Mouse (Mus musculus) midbrain, embryonic 15.5 days (tissue): Measurements from ENCODE around the gene Defb19. TPM values are rescaled to one million over a fixed set of nuclear protein-coding genes. Genes with fewer than 3 reads are reported as not detected.

Source experiments
- ATAC-seq: fragments of 200-750 bp; cut with Nextera tagmentation; replicated peaks from 2 replicates; pipeline ENCODE4 v1.8.0; 2017; ENCODE audit warnings: moderate TSS enrichment
- H3K27ac ChIP-seq: fragments of 300-500 bp; sonication (generic); 2 replicates; pipeline ENCODE4 v1.5.1; 2015; ENCODE audit warnings: mild to moderate bottlenecking, inconsistent platforms
- H3K27me3 ChIP-seq: fragments of 300-500 bp; sonication (generic); replicated peaks from 2 replicates; pipeline ENCODE4 v1.6.1; 2015; ENCODE audit warnings: inconsistent platforms
- H3K36me3 ChIP-seq: fragments of 300-500 bp; sonication (generic); replicated peaks from 2 replicates; pipeline ENCODE4 v1.6.1; 2015; ENCODE audit warnings: inconsistent platforms
- H3K4me1 ChIP-seq: fragments of 300-500 bp; sonication (generic); 2 replicates; pipeline ENCODE4 v1.6.1; 2015; ENCODE audit warnings: inconsistent platforms
- H3K4me2 ChIP-seq: fragments of 300-500 bp; sonication (generic); 2 replicates; pipeline ENCODE4 v1.6.1; 2015; ENCODE audit warnings: inconsistent platforms, mild to moderate bottlenecking, moderate library complexity
- H3K4me3 ChIP-seq: fragments of 300-500 bp; sonication (generic); 2 replicates; pipeline ENCODE4 v1.5.1; 2015; ENCODE audit warnings: mild to moderate bottlenecking, inconsistent platforms
- H3K9ac ChIP-seq: fragments of 300-500 bp; sonication (generic); 2 replicates; pipeline ENCODE4 v1.6.1; 2015; ENCODE audit warnings: mild to moderate bottlenecking, inconsistent platforms
- H3K9me3 ChIP-seq: fragments of 300-500 bp; sonication (generic); 2 replicates; pipeline ENCODE4 v1.6.1; 2016; ENCODE audit warnings: inconsistent platforms
- WGBS: fragments of 180-500 bp; shearing (Covaris S2); methylation state at CpG from one replicate; pipeline ENCODE4 v1.1.7; 2015; ENCODE audit warnings: mixed read lengths; 5-methylcytosine and 5-hydroxymethylcytosine counted together
- polyA plus RNA-seq: library from polyadenylated mRNA; unstranded; fragments of >200 nt; fragmentation: Nextera tagmentation; extraction: Ambion mirVana; gene quantifications from 2 replicates; pipeline ENCODE4 v1.2.1, GENCODE M21; 2015

The Defb19 gene
- polyA plus RNA-seq = not detected in 2 replicates

DNA sequence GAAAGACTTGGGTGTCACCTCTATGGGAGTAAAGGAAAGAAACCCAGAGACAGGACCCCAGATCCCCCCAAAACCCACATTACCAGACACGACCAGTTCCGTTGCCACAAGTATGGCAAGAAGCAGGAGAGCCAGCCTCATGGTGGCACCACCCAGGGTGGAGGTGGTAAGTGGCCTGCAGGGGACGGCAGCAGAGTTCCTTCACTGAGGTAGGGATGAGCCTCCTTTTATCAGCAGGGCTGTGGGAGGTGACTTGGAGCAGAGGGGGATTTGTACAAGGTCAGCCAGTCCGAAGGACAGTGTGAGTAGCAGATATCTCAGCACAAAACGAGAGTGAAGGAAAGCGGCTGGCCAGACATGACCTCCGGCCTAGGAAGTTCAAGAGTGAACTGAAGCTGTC lies at the start of gene Defb19:
Gene Defb19, minus strand, starts transcription at position 206 of the 400 bp plus-strand sequence.
- no peak within 1 kb of the TSS for H3K4me3 ChIP-seq
- H3K27ac ChIP-seq = no peak within 1 kb of the TSS
- no peak within 1 kb of the TSS for H3K4me2 ChIP-seq
- no peaks in the 10 kb centered on the region for H3K36me3 ChIP-seq
- H3K4me1 ChIP-seq = no peaks in the 10 kb centered on the region
- 74% methylated on average over 7 of the region's 7 CpGs for WGBS
- no peak within 1 kb of the TSS for H3K9ac ChIP-seq
- no peaks in the 10 kb centered on the region for H3K27me3 ChIP-seq
- ATAC-seq = no peak
- no peaks in the 10 kb centered on the region for H3K9me3 ChIP-seq

DNA sequence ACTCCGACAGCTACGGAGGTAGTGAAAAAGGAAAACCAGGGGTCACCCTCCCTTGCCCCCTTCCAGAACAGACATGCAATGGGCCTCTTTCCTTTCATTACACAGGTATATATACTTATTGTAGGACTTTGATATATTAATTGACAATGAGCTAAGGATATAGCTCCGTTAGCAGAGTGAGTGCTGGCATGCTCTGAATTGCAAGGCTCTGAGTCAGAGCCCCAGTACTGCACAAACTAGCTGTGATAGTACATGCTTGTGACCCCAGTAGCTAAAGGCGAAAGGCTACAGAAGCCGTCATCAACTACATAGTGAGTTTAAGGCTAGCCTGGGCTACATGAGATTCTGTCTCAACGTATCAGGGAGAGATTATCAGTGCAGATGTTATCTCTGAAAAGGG lies 49.8 kb upstream of the Defb19 start:
- peaks cover 33% of the 10 kb centered on the region for H3K27me3 ChIP-seq
- no peaks in the 10 kb centered on the region for H3K9me3 ChIP-seq
- no peak overlapping the region for H3K9ac ChIP-seq
- H3K36me3 ChIP-seq = no peaks in the 10 kb centered on the region
- no peak for ATAC-seq
- H3K4me1 ChIP-seq = peaks cover 28% of the 10 kb centered on the region
- H3K27ac ChIP-seq = no peak overlapping the region
- no peak overlapping the region for H3K4me2 ChIP-seq
- no peak overlapping the region for H3K4me3 ChIP-seq
- WGBS = 91% methylated on average over 6 of the region's 6 CpGs

DNA sequence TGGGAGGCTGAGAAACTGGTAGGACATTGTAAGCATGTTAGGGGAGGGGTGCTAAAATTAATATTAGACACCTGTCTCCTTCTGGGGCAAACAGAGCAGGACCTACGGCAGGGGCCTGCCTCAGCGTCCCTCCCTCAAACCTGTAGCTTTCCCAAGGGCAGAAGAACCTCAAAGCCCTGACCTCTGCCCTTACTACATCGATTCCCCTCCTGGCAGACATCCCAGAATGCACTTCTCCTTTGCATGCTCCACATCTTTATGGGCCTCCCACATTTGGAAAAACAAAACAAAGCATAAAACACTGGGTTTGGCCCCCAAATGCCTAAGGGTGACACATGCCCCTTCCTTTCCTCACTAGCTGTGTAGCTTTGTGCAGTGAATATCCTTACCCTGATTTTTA lies 49.1 kb upstream of the Defb19 start:
- peaks cover 33% of the 10 kb centered on the region for H3K27me3 ChIP-seq
- ATAC-seq = no peak
- no peak overlapping the region for H3K27ac ChIP-seq
- H3K4me3 ChIP-seq = no peak overlapping the region
- peaks cover 28% of the 10 kb centered on the region for H3K4me1 ChIP-seq
- H3K9me3 ChIP-seq = no peaks in the 10 kb centered on the region
- no peaks in the 10 kb centered on the region for H3K36me3 ChIP-seq
- no peak overlapping the region for H3K9ac ChIP-seq
- WGBS = 60% methylated on average over 3 of the region's 3 CpGs
- H3K4me2 ChIP-seq = no peak overlapping the region

DNA sequence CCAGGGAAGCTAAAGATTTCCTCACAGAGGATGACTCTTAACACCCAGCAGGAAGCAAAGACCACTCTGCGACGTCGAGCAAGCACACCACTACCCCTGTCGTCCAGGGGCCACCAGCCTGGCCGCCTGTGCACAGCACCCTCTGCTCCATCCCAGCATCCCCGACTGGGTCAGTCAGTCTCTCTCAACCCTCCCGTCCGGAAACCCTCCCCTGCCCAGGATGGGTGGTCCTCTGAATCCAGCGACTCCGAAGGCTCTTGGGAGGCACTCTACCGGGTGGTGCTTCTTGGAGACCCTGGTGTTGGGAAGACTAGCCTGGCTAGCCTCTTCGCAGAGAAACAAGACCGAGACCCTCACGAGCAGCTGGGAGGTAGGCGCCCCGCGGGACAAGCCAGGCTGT lies 48.0 kb upstream of the Defb19 start:
- Histone ChIP-seq H3K27me3 (peaks cover 33% of the 10 kb centered on the region), H3K9ac (no peak overlapping the region)
- 48% methylated on average over 17 of the region's 17 CpGs for WGBS

GRCm38 (mm10) chr2:152626774-152627591 lies 46.9 kb upstream of the Defb19 start, which contains the start of gene Rem1:
Gene Rem1 (plus strand): TSS chr2:152626951.
- Histone ChIP-seq H3K9me3 (no peaks in the 10 kb centered on the region), H3K27ac (no peak within 1 kb of the TSS), H3K9ac (peak within 1 kb of the TSS; percentile 31), H3K27me3 (peaks cover 33% of the 10 kb centered on the region), H3K4me2 (peak within 1 kb of the TSS; percentile 55), H3K4me1 (peaks cover 24% of the 10 kb centered on the region), H3K4me3 (peak within 1 kb of the TSS; percentile 32), H3K36me3 (no peaks in the 10 kb centered on the region)
- no peak for ATAC-seq
- 2% methylated on average over 59 of the region's 59 CpGs for WGBS

More for the DNA sequence above, 48.0 kb upstream of the Defb19 start:
- peaks cover 24% of the 10 kb centered on the region for H3K4me1 ChIP-seq
- H3K27ac ChIP-seq = no peak overlapping the region
- no peaks in the 10 kb centered on the region for H3K36me3 ChIP-seq
- no peak for ATAC-seq
- no peaks in the 10 kb centered on the region for H3K9me3 ChIP-seq
- H3K4me3 ChIP-seq = no peak overlapping the region
- no peak overlapping the region for H3K4me2 ChIP-seq

DNA sequence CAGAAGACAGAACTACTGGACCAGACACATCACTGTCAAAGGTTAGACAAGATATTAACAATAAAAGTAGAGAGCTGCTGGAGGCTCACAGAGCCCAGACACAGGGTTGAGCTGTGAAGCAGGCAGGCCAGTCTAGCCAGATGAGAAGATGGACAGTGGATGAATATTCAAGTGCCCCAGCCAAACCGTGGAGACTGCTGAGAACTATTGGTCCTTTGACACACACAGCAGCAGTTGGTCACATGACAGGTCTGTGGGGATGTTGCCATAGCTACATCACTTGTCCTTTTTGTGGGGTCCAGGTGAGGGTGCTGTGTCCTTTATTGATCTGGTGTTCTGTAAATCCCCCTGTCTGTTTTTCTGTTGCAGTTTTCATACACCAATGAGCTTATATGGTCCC lies 45.1 kb upstream of the Defb19 start:
- H3K27me3 ChIP-seq = peaks cover 33% of the 10 kb centered on the region
- H3K9ac ChIP-seq = no peak overlapping the region
- 0% methylated on average over 1 of the region's 1 CpGs for WGBS
- H3K36me3 ChIP-seq = no peaks in the 10 kb centered on the region
- peaks cover 24% of the 10 kb centered on the region for H3K4me1 ChIP-seq
- H3K9me3 ChIP-seq = no peaks in the 10 kb centered on the region
- no peak overlapping the region for H3K4me3 ChIP-seq
- H3K4me2 ChIP-seq = no peak overlapping the region
- H3K27ac ChIP-seq = no peak overlapping the region
- ATAC-seq = peak; percentile 77

- 83% methylated on average over 2 of the region's 2 CpGs for WGBS
- H3K9me3 ChIP-seq = no peaks in the 10 kb centered on the region
- ATAC-seq = no peak
Observed at GRCm38 (mm10) chr2:152624566-152624965, 44.5 kb upstream of the Defb19 start.

GRCm38 (mm10) chr2:152622953-152623352 lies 42.8 kb upstream of the Defb19 start, which contains the start of gene Defb25:
Gene Defb25 (minus strand): TSS chr2:152623053.
- H3K9ac ChIP-seq = no peak within 1 kb of the TSS
- 87% methylated on average over 7 of the region's 7 CpGs for WGBS
- no peak within 1 kb of the TSS for H3K27ac ChIP-seq
- no peaks in the 10 kb centered on the region for H3K9me3 ChIP-seq
- no peaks in the 10 kb centered on the region for H3K36me3 ChIP-seq
- H3K4me2 ChIP-seq = no peak within 1 kb of the TSS
- ATAC-seq = no peak
- no peak within 1 kb of the TSS for H3K4me3 ChIP-seq
- peaks cover 17% of the 10 kb centered on the region for H3K27me3 ChIP-seq
- H3K4me1 ChIP-seq = peaks cover 24% of the 10 kb centered on the region

More at GRCm38 (mm10) chr2:152624566-152624965, 44.5 kb upstream of the Defb19 start:
- Histone ChIP-seq H3K27me3 (peaks cover 32% of the 10 kb centered on the region), H3K4me2 (no peak overlapping the region), H3K27ac (no peak overlapping the region), H3K9ac (no peak overlapping the region), H3K4me3 (no peak overlapping the region), H3K4me1 (peaks cover 24% of the 10 kb centered on the region), H3K36me3 (no peaks in the 10 kb centered on the region)

GRCm38 (mm10) chr2:152622151-152622550 lies 42.0 kb upstream of the Defb19 start:
- no peaks in the 10 kb centered on the region for H3K9me3 ChIP-seq

DNA sequence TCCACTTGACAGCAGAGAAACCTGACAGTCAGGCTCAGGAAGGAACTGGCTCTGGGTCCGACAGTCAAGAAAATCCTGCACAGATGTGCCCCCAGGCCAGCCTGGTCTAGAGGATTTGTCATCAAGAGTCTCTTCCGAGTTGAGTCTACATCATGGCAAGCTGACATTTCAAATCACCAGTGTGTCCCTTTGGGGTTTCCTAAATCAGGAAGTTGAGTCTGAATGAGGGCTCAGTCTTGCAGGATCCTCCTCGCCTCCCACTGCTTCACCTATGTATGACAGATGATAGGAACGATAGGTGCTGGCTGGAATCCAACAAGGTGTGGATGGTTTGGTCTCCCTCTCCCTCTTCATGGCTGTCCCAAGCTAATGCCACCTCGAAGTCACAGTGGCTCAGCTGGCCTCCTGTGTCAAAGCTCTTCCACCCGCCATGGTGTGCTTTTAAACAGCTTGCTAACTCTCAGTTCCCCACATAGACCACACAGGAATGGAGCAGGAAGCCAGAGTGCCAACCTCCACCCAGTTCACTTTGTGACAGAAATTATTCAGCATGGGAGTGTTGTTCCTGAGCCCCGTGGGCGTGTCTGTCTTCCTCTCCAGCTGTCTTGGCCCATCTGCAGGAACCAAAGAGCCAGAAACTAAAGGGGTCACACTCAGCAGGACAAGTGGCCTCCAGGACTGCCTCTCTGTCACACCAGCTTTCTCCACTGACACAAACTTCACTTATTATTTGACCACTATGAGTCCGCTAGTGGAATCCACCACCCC lies 40.4 kb upstream of the Defb19 start:
- Histone ChIP-seq H3K4me3 (no peak overlapping the region), H3K4me1 (peaks cover 5% of the 10 kb centered on the region; the same call in 1 of the 2 replicates), H3K9me3 (no peaks in the 10 kb centered on the region), H3K4me2 (no peak overlapping the region), H3K27ac (no peak overlapping the region), H3K36me3 (no peaks in the 10 kb centered on the region), H3K27me3 (no peaks in the 10 kb centered on the region), H3K9ac (no peak overlapping the region)
- no peak for ATAC-seq
- WGBS = 74% methylated on average over 9 of the region's 9 CpGs

More at GRCm38 (mm10) chr2:152622151-152622550, 42.0 kb upstream of the Defb19 start:
- H3K27me3 ChIP-seq = peaks cover 14% of the 10 kb centered on the region
- ATAC-seq = no peak
- H3K36me3 ChIP-seq = no peaks in the 10 kb centered on the region
- H3K4me1 ChIP-seq = peaks cover 21% of the 10 kb centered on the region
- H3K9ac ChIP-seq = no peak overlapping the region
- WGBS = 93% methylated on average over 13 of the region's 13 CpGs
- no peak overlapping the region for H3K4me3 ChIP-seq
- no peak overlapping the region for H3K27ac ChIP-seq
- no peak overlapping the region for H3K4me2 ChIP-seq

DNA sequence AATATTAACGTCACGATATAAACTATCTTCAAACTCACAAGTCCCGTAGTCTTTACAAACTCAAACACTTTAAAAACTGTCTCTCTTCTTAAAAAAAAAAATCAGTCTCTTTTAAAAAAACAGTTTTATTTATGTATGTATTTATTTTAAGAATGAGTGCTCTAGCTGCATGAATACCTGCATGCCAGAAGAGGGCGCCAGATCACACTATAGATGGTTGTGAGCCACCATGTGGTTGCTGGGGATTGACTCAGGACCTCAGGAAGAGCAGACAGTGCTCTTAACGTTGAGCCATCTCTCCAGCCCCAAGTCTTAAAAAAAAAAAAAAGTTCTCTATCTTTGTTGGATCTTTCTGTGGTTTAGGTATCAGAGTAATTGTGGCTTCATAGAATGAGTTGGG lies 37.3 kb upstream of the Defb19 start:
- Histone ChIP-seq H3K27ac (no peak overlapping the region), H3K27me3 (no peaks in the 10 kb centered on the region), H3K9ac (no peak overlapping the region), H3K36me3 (no peaks in the 10 kb centered on the region), H3K4me2 (no peak overlapping the region), H3K4me3 (no peak overlapping the region), H3K9me3 (no peaks in the 10 kb centered on the region), H3K4me1 (no peaks in the 10 kb centered on the region)
- ATAC-seq = no peak
- 59% methylated on average over 5 of the region's 5 CpGs for WGBS

DNA sequence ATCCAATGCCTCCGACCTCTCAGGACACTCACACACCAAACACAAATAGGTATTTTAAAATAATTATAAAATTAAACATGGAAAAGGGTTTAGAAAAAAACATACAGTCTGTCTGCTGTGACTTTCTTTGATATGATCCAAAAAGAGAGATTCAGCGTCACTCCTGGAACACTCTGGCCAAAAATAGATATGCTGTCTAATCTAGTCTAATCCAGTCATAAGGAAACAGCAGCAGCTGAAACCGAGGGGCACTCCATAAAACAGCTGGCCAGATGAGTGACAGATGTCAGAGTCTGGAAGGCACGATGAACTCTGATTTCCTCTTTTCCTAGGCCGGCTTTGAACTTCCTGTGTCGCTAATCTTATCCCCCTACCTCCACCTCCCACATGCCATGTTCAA lies 36.4 kb upstream of the Defb19 start:
- H3K4me2 ChIP-seq = no peak overlapping the region
- H3K27ac ChIP-seq = no peak overlapping the region
- 79% methylated on average over 6 of the region's 6 CpGs for WGBS
- H3K36me3 ChIP-seq = no peaks in the 10 kb centered on the region
- H3K9ac ChIP-seq = no peak overlapping the region
- ATAC-seq = no peak
- H3K4me1 ChIP-seq = no peaks in the 10 kb centered on the region
- no peaks in the 10 kb centered on the region for H3K9me3 ChIP-seq
- H3K4me3 ChIP-seq = no peak overlapping the region
- no peaks in the 10 kb centered on the region for H3K27me3 ChIP-seq
